Mouse (Mus musculus): Measurements from ENCODE around the gene 1700020L24Rik. TPM values are rescaled to one million over a fixed set of nuclear protein-coding genes. Genes with fewer than 3 reads are reported as not detected.

1700020L24Rik gene
- total RNA-seq (2021), result not detected
- long read RNA-seq, experiment 1, result 0 reads
- long read RNA-seq, experiment 2, result 0 reads

GRCm38 (mm10) chr11:83437377-83437776 lies at the start of gene 1700020L24Rik:
1700020L24Rik (plus strand) TSS chr11:83437677.
- DNase-seq, result no peak
- Histone ChIP-seq H3K4me3 (no peak within 1 kb of the TSS), H3K27ac (no peak within 1 kb of the TSS)
- TF ChIP-seq CTCF (IDR thresholded peaks at IDR 0.05), result no peak
- intact Hi-C loops (cut with DNase I), result no loop called here

- Histone ChIP-seq H3K4me3 (no peak overlapping the region), H3K27ac (no peak overlapping the region)
- intact Hi-C loops (cut with DNase I), result no loop called here
- no peak for DNase-seq
- no peak for TF ChIP-seq CTCF (IDR thresholded peaks at IDR 0.05)
Observed at GRCm38 (mm10) chr11:83393062-83393461, 44.4 kb upstream of the 1700020L24Rik start.

GRCm38 (mm10) chr11:83394802-83395439 lies 42.6 kb upstream of the 1700020L24Rik start:
- TF ChIP-seq CTCF (IDR thresholded peaks at IDR 0.05), result no peak
- Histone ChIP-seq H3K27ac (no peak overlapping the region), H3K4me3 (no peak overlapping the region)
- DNase-seq, result no peak
- intact Hi-C loops (cut with DNase I), result no loop called here

- DNase-seq, result no peak
- H3K4me3 ChIP-seq, result no peak overlapping the region
- no peak overlapping the region for H3K27ac ChIP-seq
- TF ChIP-seq CTCF (IDR thresholded peaks at IDR 0.05), result no peak
- intact Hi-C loops (cut with DNase I), result no loop called here
Observed at GRCm38 (mm10) chr11:83397626-83398025, 39.9 kb upstream of the 1700020L24Rik start.

- TF ChIP-seq CTCF (IDR thresholded peaks at IDR 0.05), result no peak
- no peak for DNase-seq
- intact Hi-C loops (cut with DNase I), result no loop called here
- H3K4me3 ChIP-seq, result no peak overlapping the region
- no peak overlapping the region for H3K27ac ChIP-seq
Observed at GRCm38 (mm10) chr11:83398724-83399123, 38.8 kb upstream of the 1700020L24Rik start.

- Histone ChIP-seq H3K4me3 (no peak overlapping the region), H3K27ac (no peak overlapping the region)
- TF ChIP-seq CTCF (IDR thresholded peaks at IDR 0.05), result no peak
- intact Hi-C loops (cut with DNase I), result no loop called here
- no peak for DNase-seq
Observed at GRCm38 (mm10) chr11:83403787-83404186, 33.7 kb upstream of the 1700020L24Rik start.

- Histone ChIP-seq H3K4me3 (no peak overlapping the region), H3K27ac (no peak overlapping the region)
- TF ChIP-seq CTCF (IDR thresholded peaks at IDR 0.05), result no peak
- intact Hi-C loops (cut with DNase I), result no loop called here
- DNase-seq, result no peak
Observed at GRCm38 (mm10) chr11:83406391-83406790, 31.1 kb upstream of the 1700020L24Rik start.

GRCm38 (mm10) chr11:83408242-83408641 lies 29.2 kb upstream of the 1700020L24Rik start:
- DNase-seq, result no peak
- no peak overlapping the region for H3K27ac ChIP-seq
- no peak overlapping the region for H3K4me3 ChIP-seq
- TF ChIP-seq CTCF (IDR thresholded peaks at IDR 0.05), result no peak
- intact Hi-C loops (cut with DNase I), result no loop called here

GRCm38 (mm10) chr11:83409087-83409754 lies 28.3 kb upstream of the 1700020L24Rik start, which contains the start of gene Rasl10b:
Rasl10b (plus strand) TSS chr11:83409137.
- H3K4me3 ChIP-seq, result peak within 1 kb of the TSS; percentile 71
- peak; percentile 27 for DNase-seq
- intact Hi-C loops (cut with DNase I), result no loop called here
- no peak for TF ChIP-seq CTCF (IDR thresholded peaks at IDR 0.05)
- H3K27ac ChIP-seq, result no peak within 1 kb of the TSS

- TF ChIP-seq CTCF (IDR thresholded peaks at IDR 0.05), result no peak
- no peak for DNase-seq
- Histone ChIP-seq H3K4me3 (peak overlapping the region; percentile 71), H3K27ac (no peak overlapping the region)
- intact Hi-C loops (cut with DNase I), result no loop called here
Observed at GRCm38 (mm10) chr11:83409792-83410291, 27.6 kb upstream of the 1700020L24Rik start.

GRCm38 (mm10) chr11:83410510-83410909 lies 27.0 kb upstream of the 1700020L24Rik start:
- DNase-seq, result no peak
- intact Hi-C loops (cut with DNase I), result no loop called here
- TF ChIP-seq CTCF (IDR thresholded peaks at IDR 0.05), result no peak
- Histone ChIP-seq H3K27ac (no peak overlapping the region), H3K4me3 (no peak overlapping the region)

- Histone ChIP-seq H3K4me3 (no peak overlapping the region), H3K27ac (no peak overlapping the region)
- no peak for TF ChIP-seq CTCF (IDR thresholded peaks at IDR 0.05)
- DNase-seq, result peak; percentile 46
- intact Hi-C loops (cut with DNase I), result no loop called here
Observed at GRCm38 (mm10) chr11:83417080-83417479, 20.4 kb upstream of the 1700020L24Rik start.

GRCm38 (mm10) chr11:83417708-83418107 lies 19.8 kb upstream of the 1700020L24Rik start:
- intact Hi-C loops (cut with DNase I), result no loop called here
- Histone ChIP-seq H3K4me3 (no peak overlapping the region), H3K27ac (no peak overlapping the region)
- TF ChIP-seq CTCF (IDR thresholded peaks at IDR 0.05), result no peak
- DNase-seq, result no peak
